Mouse (Mus musculus) skeletal muscle tissue, adult 2 months (tissue): ENCODE measurements around the gene Speer4f2.
"Not testable (repeated sequence)": the region's sequence is repeated elsewhere in the genome, so short reads cannot be mapped to it uniquely, and the experiment has no call there.

Source experiments
- DNase-seq: peaks from one replicate; pipeline ENCODE4 v3.0.0-alpha.2; 2012; ENCODE audit warnings: low read depth, low spot score

Gene Speer4f2

GRCm38 (mm10) chr5:17372880-17373279 is at the start of gene Speer4f2:
Gene Speer4f2 (plus strand): TSS chr5:17373180.
- DNase-seq = not testable (repeated sequence)

GRCm38 (mm10) chr5:17328946-17329566 is 43.9 kb upstream of the Speer4f2 start:
- DNase-seq = no peak

GRCm38 (mm10) chr5:17334836-17335235 is 38.1 kb upstream of the Speer4f2 start:
- DNase-seq = no peak

GRCm38 (mm10) chr5:17345741-17346140 is 27.2 kb upstream of the Speer4f2 start:
- not testable (repeated sequence) for DNase-seq

GRCm38 (mm10) chr5:17359394-17359999 is 13.5 kb upstream of the Speer4f2 start:
- no peak for DNase-seq

- DNase-seq = no peak
Measured at GRCm38 (mm10) chr5:17389926-17390325, 16.9 kb downstream of the Speer4f2 start.

GRCm38 (mm10) chr5:17391207-17391606 is 18.2 kb downstream of the Speer4f2 start:
- DNase-seq = no peak

- no peak for DNase-seq
Measured at GRCm38 (mm10) chr5:17400571-17400970, 27.6 kb downstream of the Speer4f2 start.

- no peak for DNase-seq
Measured at GRCm38 (mm10) chr5:17401206-17402077, 28.5 kb downstream of the Speer4f2 start.

GRCm38 (mm10) chr5:17402330-17403125 is 29.5 kb downstream of the Speer4f2 start:
- DNase-seq = no peak

GRCm38 (mm10) chr5:17403584-17403983 is 30.6 kb downstream of the Speer4f2 start:
- no peak for DNase-seq

- DNase-seq = no peak
Measured at GRCm38 (mm10) chr5:17408924-17409660, 36.1 kb downstream of the Speer4f2 start.

- no peak for DNase-seq
Measured at GRCm38 (mm10) chr5:17417201-17417600, 44.2 kb downstream of the Speer4f2 start.

- peak; percentile 66 for DNase-seq
Measured at GRCm38 (mm10) chr5:17419215-17419820, 46.3 kb downstream of the Speer4f2 start.

GRCm38 (mm10) chr5:17419921-17420320 is 46.9 kb downstream of the Speer4f2 start:
- DNase-seq = no peak

- DNase-seq = no peak
Measured at GRCm38 (mm10) chr5:17422225-17422624, 49.2 kb downstream of the Speer4f2 start.

GRCm38 (mm10) chr5:17426930-17427329 is 54.0 kb downstream of the Speer4f2 start:
- DNase-seq = no peak
